13 mouse cellular contexts compared by ENCODE assay signal in the genomic region with DNA sequence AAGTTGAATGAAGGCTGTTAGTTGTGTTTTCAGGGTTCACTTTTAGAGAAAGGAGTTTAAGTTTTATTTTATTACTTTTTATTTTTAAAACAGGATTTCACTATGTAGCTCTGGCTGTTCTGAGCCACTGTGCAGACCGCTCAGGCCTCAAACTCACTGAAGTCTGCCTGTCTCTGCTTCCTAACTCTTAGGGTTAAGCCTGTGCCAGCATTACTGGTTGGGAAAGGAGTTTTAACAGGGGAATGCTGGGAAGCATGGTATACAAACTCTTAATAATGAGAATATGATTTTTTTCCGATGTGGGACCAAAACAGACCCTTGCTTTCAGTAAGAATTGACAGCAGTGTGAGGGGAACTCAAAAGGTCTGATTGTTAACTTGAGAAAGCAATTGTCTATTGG. TPM values are rescaled to one million over a fixed set of nuclear protein-coding genes. Genes with fewer than 3 reads are reported as not detected.
A peak's percentile ranks its signal among the peaks of the same experiment; 100 is the strongest.
DNase-seq lines count a peak whose midpoint lies in the region; ATAC-seq and TF ChIP-seq lines count a peak whose summit lies in the region.
"Had no signal": no experiment of that assay in that cellular context is flagged by ENCODE, and none has a peak within 500 bp of the region (broad histone marks: within the 10 kb centered on the region; RNA-seq: fewer than 3 reads in every experiment).

No protein-coding gene starts in this region.

- H3K27me3 ChIP-seq in hindbrain, embryonic 14.5 days (ENCODE audit: control insufficient read depth, insufficient read depth, low read length): peaks cover 10% of the 10 kb centered on the region; the same call in 1 of the 2 replicates
- no peaks in the 10 kb centered on the region for H3K27me3 ChIP-seq in hindbrain, embryonic 16.5 days (replicated peaks; ENCODE audit: control insufficient read depth, insufficient read depth, low read length)
- H3K27me3 ChIP-seq in CH12.LX (replicated peaks): no peaks in the 10 kb centered on the region
- H3K27me3 ChIP-seq in embryonic facial prominence, embryonic 10.5 days (replicated peaks; ENCODE audit: low read depth, poor library complexity, severe bottlenecking): no peaks in the 10 kb centered on the region
- H3K27me3 ChIP-seq in limb, embryonic 12.5 days: no peaks in the 10 kb centered on the region

- dilution Hi-C loops in CH12.LX (cut with MboI; ENCODE audit: extremely low pct_ligation_motif_present, extremely low pct_unique_long_range_greater_than_20kb, low sequenced_read_pairs): no loop called here

- no peaks in the 10 kb centered on the region for H3K36me3 ChIP-seq in hindbrain, embryonic 14.5 days (replicated peaks; ENCODE audit: control insufficient read depth, insufficient read depth)
- no peaks in the 10 kb centered on the region for H3K36me3 ChIP-seq in hindbrain, embryonic 16.5 days (ENCODE audit: control insufficient read depth, insufficient read depth, low read length)
- H3K36me3 ChIP-seq in CH12.LX (replicated peaks in 1 of 2; ENCODE audit: control insufficient read depth in 1 of 2, insufficient read depth in 1 of 2, low read length in 1 of 2): no peaks in the 10 kb centered on the region
- no peaks in the 10 kb centered on the region for H3K36me3 ChIP-seq in embryonic facial prominence, embryonic 10.5 days (replicated peaks)
- no peaks in the 10 kb centered on the region for H3K36me3 ChIP-seq in limb, embryonic 12.5 days
- H3K36me3 ChIP-seq: G1E had no signal

- no peak for TF ChIP-seq EP300 in CH12.LX (IDR thresholded peaks at IDR 0.05; ENCODE audit: low read length)

- no peaks in the 10 kb centered on the region for H3K9me3 ChIP-seq in hindbrain, embryonic 14.5 days (ENCODE audit: control insufficient read depth, low read length)
- no peaks in the 10 kb centered on the region for H3K9me3 ChIP-seq in hindbrain, embryonic 16.5 days (ENCODE audit: control insufficient read depth, low read length)
- no peaks in the 10 kb centered on the region for H3K9me3 ChIP-seq in CH12.LX (replicated peaks; ENCODE audit: low read length)
- no peaks in the 10 kb centered on the region for H3K9me3 ChIP-seq in embryonic facial prominence, embryonic 10.5 days
- H3K9me3 ChIP-seq in limb, embryonic 12.5 days: no peaks in the 10 kb centered on the region
- H3K9me3 ChIP-seq: G1E had no signal

- TF ChIP-seq CTCF in CH12.LX (conservative IDR thresholded peaks at IDR 0.05 in 1 of 2, IDR thresholded peaks at IDR 0.05 in 1 of 2; ENCODE audit: low read depth in 2 of 2, low read length in 2 of 2): no peak

- no peak for TF ChIP-seq RAD21 in CH12.LX (IDR thresholded peaks at IDR 0.05; ENCODE audit: low read depth, low read length)

- H3K27ac ChIP-seq in hindbrain, embryonic 14.5 days: no peak overlapping the region
- no peak overlapping the region for H3K27ac ChIP-seq in hindbrain, embryonic 16.5 days (ENCODE audit: low read depth, low read length)
- no peak overlapping the region for H3K27ac ChIP-seq in CH12.LX (ENCODE audit: insufficient read depth, low read depth)
- H3K27ac ChIP-seq in embryonic facial prominence, embryonic 10.5 days (replicated peaks): peak overlapping the region; percentile 44; the same call in 1 of the 2 replicates
- H3K27ac ChIP-seq in limb, embryonic 12.5 days: peak overlapping the region; percentile 7

- H3K79me2 ChIP-seq in CH12.LX (replicated peaks; ENCODE audit: control insufficient read depth, extremely low read depth, insufficient read depth, poor library complexity, severe bottlenecking): no peaks in the 10 kb centered on the region; the same call in 1 of the 2 replicates

- 0 out of 2 replicates have a peak overlapping the region, but pooled peaks have one; percentile 15 for H3K4me2 ChIP-seq in hindbrain, embryonic 14.5 days (replicated peaks)
- no peak overlapping the region; the same call in 1 of the 2 replicates for H3K4me2 ChIP-seq in hindbrain, embryonic 16.5 days (ENCODE audit: low read length)
- H3K4me2 ChIP-seq in CH12.LX (ENCODE audit: insufficient read depth, low read depth, poor library complexity, severe bottlenecking): peak overlapping the region; percentile 46
- H3K4me2 ChIP-seq in limb, embryonic 12.5 days: peak overlapping the region; percentile 75

- DNase-seq in hindbrain, embryonic 14.5 days (ENCODE audit: low spot score): no peak
- DNase-seq in CH12.LX (ENCODE audit: extremely low read depth): no peak
- no peak for DNase-seq in embryonic facial prominence, embryonic 10.5 days (ENCODE audit: low spot score)
- DNase-seq in spleen, adult 12 weeks (ENCODE audit: low spot score): no peak
- DNase-seq in thymus, postnatal 36 days: no peak
- DNase-seq in layer of hippocampus, postnatal 36 days: no peak
- DNase-seq: embryo, embryonic 11 days; gastrocnemius, postnatal 36 days had no signal

- no peak overlapping the region for H3K4me3 ChIP-seq in hindbrain, embryonic 14.5 days (replicated peaks; ENCODE audit: low read length)
- no peak overlapping the region for H3K4me3 ChIP-seq in hindbrain, embryonic 16.5 days (ENCODE audit: low read length)
- peak overlapping the region in 1 of 3 experiments; percentile 84 for H3K4me3 ChIP-seq in CH12.LX (replicated peaks in 1 of 3; ENCODE audit: low read depth in 2 of 3, low read length in 2 of 3, poor library complexity in 1 of 3)
- H3K4me3 ChIP-seq in embryonic facial prominence, embryonic 10.5 days: peak overlapping the region; percentile 86; the same call in 1 of the 2 replicates
- peak overlapping the region; percentile 81 for H3K4me3 ChIP-seq in limb, embryonic 12.5 days (replicated peaks)

- ATAC-seq in hindbrain, embryonic 14.5 days (ENCODE audit: low FRiP score): no peak
- no peak for ATAC-seq in hindbrain, embryonic 16.5 days
- no peak for ATAC-seq in limb, embryonic 12.5 days (ENCODE audit: insufficient number of reproducible peaks, insufficient read depth, low FRiP score, low TSS enrichment, low read depth)

- in situ Hi-C loops in CH12.LX (cut with MboI; ENCODE audit: low pct_ligation_motif_present, low pct_unique_long_range_greater_than_20kb, low sequenced_read_pairs): no loop called here

- peaks cover 3% of the 10 kb centered on the region for H3K4me1 ChIP-seq in hindbrain, embryonic 14.5 days (replicated peaks; ENCODE audit: control insufficient read depth, insufficient read depth, low read length)
- H3K4me1 ChIP-seq in hindbrain, embryonic 16.5 days (ENCODE audit: control insufficient read depth, insufficient read depth, low read depth, low read length): no peaks in the 10 kb centered on the region; the same call in none of the 2 replicates
- peaks cover 10 to 55% of the 10 kb centered on the region in 2 experiments; a peak in 3 of 4 replicates for H3K4me1 ChIP-seq in CH12.LX (ENCODE audit: control insufficient read depth in 1 of 2, insufficient read depth in 2 of 2)
- H3K4me1 ChIP-seq in embryonic facial prominence, embryonic 10.5 days: peaks cover 58% of the 10 kb centered on the region
- peaks cover 40% of the 10 kb centered on the region for H3K4me1 ChIP-seq in limb, embryonic 12.5 days (replicated peaks)

- H3K9ac ChIP-seq in hindbrain, embryonic 14.5 days: no peak overlapping the region
- H3K9ac ChIP-seq in hindbrain, embryonic 16.5 days (ENCODE audit: low read depth, low read length): no peak overlapping the region
- H3K9ac ChIP-seq in CH12.LX (ENCODE audit: insufficient read depth, low read depth): no peak overlapping the region; the same call in 1 of the 2 replicates
- H3K9ac ChIP-seq in limb, embryonic 12.5 days (replicated peaks): 0 out of 2 replicates have a peak overlapping the region, but pooled peaks have one; percentile 18

- no peak for TF ChIP-seq POLR2A in CH12.LX (IDR thresholded peaks at IDR 0.05; ENCODE audit: low read depth, low read length)

- WGBS in hindbrain, embryonic 14.5 days: 52% methylated on average over 2 of the region's 2 CpGs
- 63% methylated on average over 2 of the region's 2 CpGs for WGBS in hindbrain, embryonic 16.5 days
- WGBS in embryonic facial prominence, embryonic 10.5 days: 45% methylated on average over 2 of the region's 2 CpGs
- WGBS in limb, embryonic 12.5 days: 66% methylated on average over 2 of the region's 2 CpGs

TF ChIP-seq in CH12.LX, 34 proteins besides CTCF, POLR2A, EP300 and RAD21 (continues in another document):
- TF ChIP-seq USF2 (conservative IDR thresholded peaks at IDR 0.05; ENCODE audit: low read depth, low read length): no peak
- no peak for TF ChIP-seq ZNF384 (IDR thresholded peaks at IDR 0.05; ENCODE audit: low read depth, low read length)
- no peak for TF ChIP-seq NRF1 (IDR thresholded peaks at IDR 0.05; ENCODE audit: low read depth, low read length)
- TF ChIP-seq ZKSCAN1 (IDR thresholded peaks at IDR 0.05; ENCODE audit: borderline replicate concordance, low read depth, low read length): no peak
- TF ChIP-seq IRF4 (IDR thresholded peaks at IDR 0.05; ENCODE audit: low read depth, low read length): no peak
- TF ChIP-seq CHD2 (IDR thresholded peaks at IDR 0.05; ENCODE audit: low read length): no peak
- no peak for TF ChIP-seq HCFC1 (IDR thresholded peaks at IDR 0.05; ENCODE audit: low read depth, low read length)
- no peak for TF ChIP-seq POLR2AphosphoS2 (IDR thresholded peaks at IDR 0.05; ENCODE audit: low read depth, low read length)
- no peak for TF ChIP-seq MAFK (IDR thresholded peaks at IDR 0.05; ENCODE audit: insufficient replicate concordance, low read length)
- no peak for TF ChIP-seq MEF2A (IDR thresholded peaks at IDR 0.05; ENCODE audit: borderline replicate concordance, low read depth, low read length)
- TF ChIP-seq NELFE (IDR thresholded peaks at IDR 0.05; ENCODE audit: low read depth, low read length): no peak

RNA-seq across cellular contexts. Expression of a gene that starts 1.9 kb away (rescaled TPM):
- 16.0 and 17.3 TPM in 2 replicates for polyA plus RNA-seq in hindbrain, embryonic 14.5 days (2014; fragmentation: Nextera tagmentation; extraction: Ambion mirVana)
- polyA plus RNA-seq in hindbrain, embryonic 16.5 days (2015; fragmentation: Nextera tagmentation; extraction: Ambion mirVana): 14.6 and 15.9 TPM in 2 replicates
- 20.9 and 23.4 TPM in 2 replicates for total RNA-seq in CH12.LX (2012; rRNA removed)
- 28.2 and 31.4 TPM in 2 replicates for total RNA-seq in CH12.LX (2014; rRNA removed)
- polyA plus RNA-seq in CH12.LX (2012; ENCODE audit: insufficient read length, low read depth): 28.2 and 33.1 TPM in 2 replicates
- 34.9 and 38.1 TPM in 2 replicates for polyA plus RNA-seq in embryonic facial prominence, embryonic 10.5 days (2016; fragmentation: Nextera tagmentation; extraction: Ambion mirVana)
- 61.0 and 68.0 TPM in 2 replicates for polyA plus RNA-seq in limb, embryonic 12.5 days (2016; fragmentation: Nextera tagmentation; extraction: Ambion mirVana)
- 10 to 100 TPM; 41.2 to 44.2 TPM for total RNA-seq in layer of hippocampus, postnatal 36 days (2021)

RNA-seq across cellular contexts. Expression of a gene that starts 40.3 kb away (rescaled TPM):
- polyA plus RNA-seq in hindbrain, embryonic 14.5 days (2014; fragmentation: Nextera tagmentation; extraction: Ambion mirVana): not detected in 2 replicates
- polyA plus RNA-seq in hindbrain, embryonic 16.5 days (2015; fragmentation: Nextera tagmentation; extraction: Ambion mirVana): not detected in 2 replicates
- total RNA-seq in CH12.LX (2012; rRNA removed) (not detected in 2 replicates), CH12.LX (2014; rRNA removed) (not detected in 2 replicates)
- polyA plus RNA-seq in CH12.LX (2012; ENCODE audit: insufficient read length, low read depth): not detected in 2 replicates
- not detected in 2 replicates for polyA plus RNA-seq in embryonic facial prominence, embryonic 10.5 days (2016; fragmentation: Nextera tagmentation; extraction: Ambion mirVana)
- polyA plus RNA-seq in limb, embryonic 12.5 days (2016; fragmentation: Nextera tagmentation; extraction: Ambion mirVana): not detected in 2 replicates
- not detected for total RNA-seq in layer of hippocampus, postnatal 36 days (2021)
- total RNA-seq: adrenal gland, postnatal 14 days; gastrocnemius, postnatal 36 days; monocyte, adult 5-6 weeks had no signal
- polyA plus RNA-seq: G1E had no signal

Comparison
In these comparisons a context has a peak if more than half of its experiments do, and no peak if none do; other contexts are left out.
1. H3K27ac ChIP-seq: peak in embryonic facial prominence, embryonic 10.5 days (single experiment) and limb, embryonic 12.5 days (single experiment); none in hindbrain, embryonic 14.5 days (single experiment), hindbrain, embryonic 16.5 days (single experiment) and CH12.LX (single experiment).
2. H3K4me3 ChIP-seq: peak in embryonic facial prominence, embryonic 10.5 days (single experiment) and limb, embryonic 12.5 days (single experiment); none in hindbrain, embryonic 14.5 days (single experiment) and hindbrain, embryonic 16.5 days (single experiment).